Mouse (Mus musculus) liver, embryonic 15.5 days (tissue): ENCODE data around the gene Rabl6. TPM values are rescaled to one million over a fixed set of nuclear protein-coding genes. Genes with fewer than 3 reads are reported as not detected.

ENCODE experiments used
- ATAC-seq: fragments of 200-750 bp; cut with Nextera tagmentation; 2 replicates; pipeline ENCODE4 v1.8.0; 2017; ENCODE audit warnings: moderate number of reproducible peaks, mild to moderate bottlenecking, moderate library complexity; ENCODE audit not compliant: insufficient read depth
- H3K27ac ChIP-seq: fragments of 300-500 bp; sonication (generic); replicated peaks from 2 replicates; pipeline ENCODE4 v1.5.1; 2015; ENCODE audit warnings: mild to moderate bottlenecking, inconsistent platforms
- H3K27me3 ChIP-seq: fragments of 300-500 bp; sonication (generic); 2 replicates; pipeline ENCODE4 v1.6.1; 2015; ENCODE audit warnings: mild to moderate bottlenecking, inconsistent platforms
- H3K36me3 ChIP-seq: fragments of 300-500 bp; sonication (generic); replicated peaks from 2 replicates; pipeline ENCODE4 v1.6.1; 2015; ENCODE audit warnings: moderate library complexity, mild to moderate bottlenecking, inconsistent platforms
- H3K4me1 ChIP-seq: fragments of 300-500 bp; sonication (generic); replicated peaks from 2 replicates; pipeline ENCODE4 v1.6.1; 2015; ENCODE audit warnings: inconsistent platforms
- H3K4me2 ChIP-seq: fragments of 300-500 bp; sonication (generic); 2 replicates; pipeline ENCODE4 v1.6.1; 2015; ENCODE audit warnings: moderate library complexity, mild to moderate bottlenecking, inconsistent platforms
- H3K4me3 ChIP-seq: fragments of 300-500 bp; sonication (generic); replicated peaks from 2 replicates; pipeline ENCODE4 v1.5.1; 2015; ENCODE audit warnings: mild to moderate bottlenecking, inconsistent platforms
- H3K9ac ChIP-seq: fragments of 300-500 bp; sonication (generic); 2 replicates; pipeline ENCODE4 v1.6.1; 2015; ENCODE audit warnings: moderate library complexity, mild to moderate bottlenecking, inconsistent platforms
- H3K9me3 ChIP-seq: fragments of 300-500 bp; sonication (generic); replicated peaks from 2 replicates; pipeline ENCODE4 v1.6.1; 2016; ENCODE audit warnings: inconsistent platforms
- WGBS: fragments of 180-500 bp; shearing (Covaris S2); methylation state at CpG from one replicate; pipeline ENCODE4 v1.1.7; 2015; ENCODE audit warnings: mixed read lengths; ENCODE audit not compliant: insufficient replicate concordance; 5-methylcytosine and 5-hydroxymethylcytosine counted together
- polyA plus RNA-seq: library from polyadenylated mRNA; unstranded; fragments of >200 nt; fragmentation: Nextera tagmentation; extraction: Ambion mirVana; gene quantifications from 2 replicates; pipeline ENCODE4 v1.2.1, GENCODE M21; 2015

Gene Rabl6
- polyA plus RNA-seq, 1 experiment from 2014 or later: 21.7 TPM

- Histone ChIP-seq H3K4me3 (no peak overlapping the region), H3K27me3 (no peaks in the 10 kb centered on the region), H3K4me1 (peaks cover 13% of the 10 kb centered on the region), H3K27ac (no peak overlapping the region), H3K9ac (no peak overlapping the region), H3K4me2 (no peak overlapping the region), H3K9me3 (no peaks in the 10 kb centered on the region), H3K36me3 (no peaks in the 10 kb centered on the region)
- ATAC-seq: no peak
- WGBS: 32% methylated on average over 5 of the region's 5 CpGs
These were observed 17.7 kb upstream of the Rabl6 start for GRCm38 (mm10) chr2:25625986-25626385.

GRCm38 (mm10) chr2:25621229-25622200, 13.2 kb upstream of the Rabl6 start, which contains the start of gene Tmem141:
Tmem141 (minus strand) TSS chr2:25622005.
- peak; percentile 79 for ATAC-seq
- Histone ChIP-seq H3K4me2 (peak within 1 kb of the TSS; percentile 74), H3K27ac (no peak within 1 kb of the TSS), H3K9me3 (no peaks in the 10 kb centered on the region), H3K9ac (no peak within 1 kb of the TSS), H3K4me3 (peak within 1 kb of the TSS; percentile 52), H3K4me1 (peaks cover 12% of the 10 kb centered on the region), H3K27me3 (peaks cover 38% of the 10 kb centered on the region), H3K36me3 (no peaks in the 10 kb centered on the region)
- 7% methylated on average over 34 of the region's 34 CpGs for WGBS

GRCm38 (mm10) chr2:25620852-25621228, 12.5 kb upstream of the Rabl6 start:
- H3K36me3 ChIP-seq: no peaks in the 10 kb centered on the region
- H3K27me3 ChIP-seq: peaks cover 44% of the 10 kb centered on the region
- H3K4me2 ChIP-seq: peak overlapping the region; percentile 74
- no peak overlapping the region for H3K27ac ChIP-seq
- H3K9me3 ChIP-seq: no peaks in the 10 kb centered on the region
- H3K4me3 ChIP-seq: no peak overlapping the region
- no peak overlapping the region for H3K9ac ChIP-seq
- H3K4me1 ChIP-seq: peaks cover 17% of the 10 kb centered on the region
- ATAC-seq: no peak
- 50% methylated on average over 4 of the region's 4 CpGs for WGBS

- Histone ChIP-seq H3K27me3 (peaks cover 49% of the 10 kb centered on the region), H3K27ac (no peak overlapping the region), H3K9ac (no peak overlapping the region), H3K4me1 (peaks cover 18% of the 10 kb centered on the region), H3K4me2 (no peak overlapping the region), H3K36me3 (no peaks in the 10 kb centered on the region), H3K9me3 (no peaks in the 10 kb centered on the region), H3K4me3 (no peak overlapping the region)
- WGBS: 11% methylated on average over 6 of the region's 6 CpGs
- no peak for ATAC-seq
These were observed 12.1 kb upstream of the Rabl6 start for GRCm38 (mm10) chr2:25620386-25620785.

- H3K9ac ChIP-seq: no peak within 1 kb of the TSS
- peaks cover 18% of the 10 kb centered on the region for H3K4me1 ChIP-seq
- peaks cover 66% of the 10 kb centered on the region for H3K27me3 ChIP-seq
- no peak within 1 kb of the TSS for H3K4me3 ChIP-seq
- H3K36me3 ChIP-seq: no peaks in the 10 kb centered on the region
- no peaks in the 10 kb centered on the region for H3K9me3 ChIP-seq
- H3K4me2 ChIP-seq: no peak within 1 kb of the TSS
- no peak for ATAC-seq
- no peak within 1 kb of the TSS for H3K27ac ChIP-seq
- 49% methylated on average over 3 of the region's 3 CpGs for WGBS
These were observed 9.3 kb upstream of the Rabl6 start, which contains the start of gene Ccdc183 for GRCm38 (mm10) chr2:25617578-25617977. Ccdc183 (minus strand) TSS chr2:25617678.

GRCm38 (mm10) chr2:25616398-25616797, 8.1 kb upstream of the Rabl6 start:
- 18% methylated on average over 22 of the region's 22 CpGs for WGBS
- Histone ChIP-seq H3K4me2 (peak overlapping the region; percentile 13), H3K27ac (no peak overlapping the region), H3K4me1 (peaks cover 13% of the 10 kb centered on the region), H3K36me3 (no peaks in the 10 kb centered on the region), H3K9me3 (no peaks in the 10 kb centered on the region), H3K27me3 (peaks cover 66% of the 10 kb centered on the region), H3K9ac (no peak overlapping the region), H3K4me3 (no peak overlapping the region)
- ATAC-seq: no peak

- Histone ChIP-seq H3K9ac (0 out of 2 replicates have a peak overlapping the region, but pooled peaks have one; percentile 8), H3K4me1 (peaks cover 31% of the 10 kb centered on the region), H3K36me3 (no peaks in the 10 kb centered on the region; the same call in 1 of the 2 replicates), H3K27ac (peak overlapping the region; percentile 86; the same call in 1 of the 2 replicates), H3K4me3 (peak overlapping the region; percentile 89), H3K4me2 (peak overlapping the region; percentile 80), H3K27me3 (peaks cover 11% of the 10 kb centered on the region; the same call in 1 of the 2 replicates), H3K9me3 (no peaks in the 10 kb centered on the region)
- ATAC-seq: no peak
- 50% methylated on average over 10 of the region's 10 CpGs for WGBS
These were observed 350 bp upstream of the Rabl6 start for GRCm38 (mm10) chr2:25608671-25609070.

GRCm38 (mm10) chr2:25602526-25602925, 5.8 kb downstream of the Rabl6 start:
- no peaks in the 10 kb centered on the region for H3K9me3 ChIP-seq
- H3K4me2 ChIP-seq: no peak overlapping the region
- no peaks in the 10 kb centered on the region for H3K27me3 ChIP-seq
- peaks cover 60% of the 10 kb centered on the region for H3K36me3 ChIP-seq
- 79% methylated on average over 5 of the region's 5 CpGs for WGBS
- ATAC-seq: no peak
- no peak overlapping the region for H3K4me3 ChIP-seq
- peaks cover 36% of the 10 kb centered on the region for H3K4me1 ChIP-seq
- no peak overlapping the region for H3K9ac ChIP-seq
- H3K27ac ChIP-seq: no peak overlapping the region

- H3K9ac ChIP-seq: no peak overlapping the region
- H3K9me3 ChIP-seq: no peaks in the 10 kb centered on the region
- H3K27me3 ChIP-seq: no peaks in the 10 kb centered on the region
- H3K36me3 ChIP-seq: peaks cover 84% of the 10 kb centered on the region
- peak; percentile 69 for ATAC-seq
- H3K4me3 ChIP-seq: no peak overlapping the region
- peak overlapping the region; percentile 19; the same call in 1 of the 2 replicates for H3K27ac ChIP-seq
- 67% methylated on average over 2 of the region's 2 CpGs for whole genome bisulfite sequencing
- H3K4me2 ChIP-seq: no peak overlapping the region
- H3K4me1 ChIP-seq: peaks cover 19% of the 10 kb centered on the region
These were observed 8.3 kb downstream of the Rabl6 start for GRCm38 (mm10) chr2:25600037-25600436.

GRCm38 (mm10) chr2:25598749-25599148, 9.6 kb downstream of the Rabl6 start:
- Histone ChIP-seq H3K36me3 (peaks cover 92% of the 10 kb centered on the region), H3K9me3 (no peaks in the 10 kb centered on the region), H3K27me3 (no peaks in the 10 kb centered on the region), H3K9ac (no peak overlapping the region), H3K27ac (no peak overlapping the region), H3K4me1 (peaks cover 19% of the 10 kb centered on the region), H3K4me2 (no peak overlapping the region), H3K4me3 (no peak overlapping the region)
- ATAC-seq: no peak
- WGBS: 83% methylated on average over 1 of the region's 1 CpGs

GRCm38 (mm10) chr2:25596765-25597510, 11.4 kb downstream of the Rabl6 start:
- Histone ChIP-seq H3K27ac (no peak overlapping the region), H3K36me3 (peaks cover 94% of the 10 kb centered on the region), H3K27me3 (no peaks in the 10 kb centered on the region), H3K4me3 (no peak overlapping the region), H3K9me3 (no peaks in the 10 kb centered on the region), H3K4me2 (no peak overlapping the region), H3K9ac (no peak overlapping the region), H3K4me1 (peaks cover 19% of the 10 kb centered on the region)
- no peak for ATAC-seq
- WGBS: 80% methylated on average over 5 of the region's 5 CpGs
